Mouse (Mus musculus): ENCODE data around the gene Ikzf4. TPM values are rescaled to one million over a fixed set of nuclear protein-coding genes. Genes with fewer than 3 reads are reported as not detected.

Ikzf4 gene
- polyA plus RNA-seq, 3 experiments from 2014 or later, result 76.5 to 154 (median 110) TPM

- ATAC-seq, result no peak
Measured at GRCm38 (mm10) chr10:128606483-128606882, 39.3 kb downstream of the Ikzf4 start.

GRCm38 (mm10) chr10:128602470-128603128 is 43.2 kb downstream of the Ikzf4 start:
- no peak for ATAC-seq

GRCm38 (mm10) chr10:128601499-128601898 is 44.3 kb downstream of the Ikzf4 start:
- ATAC-seq, result no peak

- no peak for ATAC-seq
Measured at GRCm38 (mm10) chr10:128598476-128598875, 47.3 kb downstream of the Ikzf4 start.

GRCm38 (mm10) chr10:128592797-128593196 is 53.0 kb downstream of the Ikzf4 start:
- no peak for ATAC-seq

- no peak for ATAC-seq
Measured at GRCm38 (mm10) chr10:128591436-128591835, 54.4 kb downstream of the Ikzf4 start.

- peak; percentile 27 for ATAC-seq
Measured at GRCm38 (mm10) chr10:128590193-128590690, 55.5 kb downstream of the Ikzf4 start.

- ATAC-seq, result peak; percentile 70
Measured at GRCm38 (mm10) chr10:128589464-128590192, 56.2 kb downstream of the Ikzf4 start, which contains the start of gene Erbb3. Erbb3 (minus strand) TSS chr10:128589652.

GRCm38 (mm10) chr10:128588775-128589463 is 56.9 kb downstream of the Ikzf4 start:
- peak; percentile 44 for ATAC-seq

- no peak for ATAC-seq
Measured at GRCm38 (mm10) chr10:128588136-128588535, 57.7 kb downstream of the Ikzf4 start.

- ATAC-seq, result no peak
Measured at GRCm38 (mm10) chr10:128587697-128588096, 58.1 kb downstream of the Ikzf4 start.

- no peak for ATAC-seq
Measured at GRCm38 (mm10) chr10:128587120-128587519, 58.7 kb downstream of the Ikzf4 start.

GRCm38 (mm10) chr10:128586546-128586945 is 59.2 kb downstream of the Ikzf4 start:
- no peak for ATAC-seq

- no peak for ATAC-seq
Measured at GRCm38 (mm10) chr10:128584386-128584785, 61.4 kb downstream of the Ikzf4 start.

- no peak for ATAC-seq
Measured at GRCm38 (mm10) chr10:128583644-128584043, 62.1 kb downstream of the Ikzf4 start.

Other genes with a start within 250 kb of the Ikzf4 start
- gene Slc39a5, start 244.8 kb downstream of the Ikzf4 start, polyA plus RNA-seq (2017; shearing (Covaris generic)), result not detected
- 10 to 100 TPM; 68.8 to 87.0 (median 73.8) TPM for gene Nabp2, start 234.5 kb downstream of the Ikzf4 start, polyA plus RNA-seq (2017; shearing (Covaris generic))
- 10 to 100 TPM; 25.2 to 42.2 (median 37.9) TPM for gene Rnf41, start 234.3 kb downstream of the Ikzf4 start, polyA plus RNA-seq (2017; shearing (Covaris generic))
- 10 to 100 TPM; 53.1 to 64.4 (median 57.2) TPM for gene Smarcc2, start 186.7 kb downstream of the Ikzf4 start, polyA plus RNA-seq (2017; shearing (Covaris generic))
- gene Myl6, start 151.8 kb downstream of the Ikzf4 start, polyA plus RNA-seq (2017; shearing (Covaris generic)), result 1,000 to 10,000 TPM in 1 of 3 experiments, 100 to 1,000 TPM in 2; 949 to 1,454 (median 955) TPM
- gene Myl6b, start 147.3 kb downstream of the Ikzf4 start, polyA plus RNA-seq (2017; shearing (Covaris generic)), result 1 to 10 TPM; 2.7 to 4.6 (median 4.5) TPM
- gene Esyt1, start 120.1 kb downstream of the Ikzf4 start, polyA plus RNA-seq (2017; shearing (Covaris generic)), result 10 to 100 TPM; 68.4 to 89.7 (median 70.4) TPM
- gene Zc3h10, start 98.2 kb downstream of the Ikzf4 start, polyA plus RNA-seq (2017; shearing (Covaris generic)), result 1 to 10 TPM; 5.6 to 9.2 (median 6.0) TPM
- 1,000 to 10,000 TPM; 5,582 to 7,160 (median 6,033) TPM for gene Rpl41, start 96.7 kb downstream of the Ikzf4 start, polyA plus RNA-seq (2017; shearing (Covaris generic))
- 100 to 1,000 TPM; 110 to 145 (median 137) TPM for gene Pa2g4, start 80.0 kb downstream of the Ikzf4 start, polyA plus RNA-seq (2017; shearing (Covaris generic))
- gene Erbb3, start 56.3 kb downstream of the Ikzf4 start, polyA plus RNA-seq (2017; shearing (Covaris generic)), result 1 to 10 TPM; 2.6 to 9.3 (median 3.9) TPM
- 1,000 to 10,000 TPM; 1,205 to 1,760 (median 1,564) TPM for gene Rps26, start 19.2 kb downstream of the Ikzf4 start, polyA plus RNA-seq (2017; shearing (Covaris generic))
- 10 to 100 TPM; 17.0 to 29.7 (median 24.3) TPM for gene Suox, start 28.1 kb upstream of the Ikzf4 start, polyA plus RNA-seq (2017; shearing (Covaris generic))
- 10 to 100 TPM; 44.3 to 69.5 (median 63.9) TPM for gene Rab5b, start 50.3 kb upstream of the Ikzf4 start, polyA plus RNA-seq (2017; shearing (Covaris generic))
- gene Pmel, start 58.2 kb upstream of the Ikzf4 start, polyA plus RNA-seq (2017; shearing (Covaris generic)), result 1 to 10 TPM; 4.2 to 5.4 (median 4.3) TPM
- gene Cdk2, start 59.0 kb upstream of the Ikzf4 start, polyA plus RNA-seq (2017; shearing (Covaris generic)), result 10 to 100 TPM; 16.8 to 38.3 (median 19.9) TPM
- 100 to 1,000 TPM; 184 to 337 (median 319) TPM for gene Dgka, start 98.9 kb upstream of the Ikzf4 start, polyA plus RNA-seq (2017; shearing (Covaris generic))
- 10 to 100 TPM; 64.5 to 69.6 (median 66.4) TPM for gene Pym1, start 101.9 kb upstream of the Ikzf4 start, polyA plus RNA-seq (2017; shearing (Covaris generic))
- gene Mmp19, start 144.9 kb upstream of the Ikzf4 start, polyA plus RNA-seq (2017; shearing (Covaris generic)), result under 1 TPM; 0.21 to 0.68 (median 0.22) TPM
- gene Dnajc14, start 158.1 kb upstream of the Ikzf4 start, polyA plus RNA-seq (2017; shearing (Covaris generic)), result 10 to 100 TPM; 74.6 to 77.3 (median 75.8) TPM
- gene Tmem198b, start 158.4 kb upstream of the Ikzf4 start, polyA plus RNA-seq (2017; shearing (Covaris generic)), result 1 to 10 TPM; 3.9 to 5.3 (median 5.3) TPM
- 100 to 1,000 TPM; 195 to 238 (median 227) TPM for gene Sarnp, start 171.3 kb upstream of the Ikzf4 start, polyA plus RNA-seq (2017; shearing (Covaris generic))
- 10 to 100 TPM; 65.5 to 78.4 (median 71.5) TPM for gene Ormdl2, start 175.7 kb upstream of the Ikzf4 start, polyA plus RNA-seq (2017; shearing (Covaris generic))
- gene Gdf11, start 245.7 kb upstream of the Ikzf4 start, polyA plus RNA-seq (2017; shearing (Covaris generic)), result 1 to 10 TPM; 6.0 to 7.7 (median 7.3) TPM